Mouse (Mus musculus): ENCODE results near the gene Utp18.

Utp18 gene

GRCm38 (mm10) chr11:93829971-93830370 lies 55.6 kb downstream of the Utp18 start:
- in situ Hi-C loops (cut with MboI; ENCODE audit: unreplicated experiment in 2 of 2) = no loop called here

- in situ Hi-C loops (cut with MboI; ENCODE audit: unreplicated experiment in 2 of 2) = no loop called here
Measured at GRCm38 (mm10) chr11:93829327-93829679, 56.3 kb downstream of the Utp18 start.

GRCm38 (mm10) chr11:93828619-93829326 lies 56.8 kb downstream of the Utp18 start:
- in situ Hi-C loops (cut with MboI; ENCODE audit: unreplicated experiment in 2 of 2) = no loop called here

- in situ Hi-C loops (cut with MboI; ENCODE audit: unreplicated experiment in 2 of 2) = loop anchor here in 1 of 2 experiments (25.0 kb wide), 2 partner anchors 685 to 1410 kb away; no protein-coding TSS in a partner anchor
Measured at GRCm38 (mm10) chr11:93822261-93822660, 63.3 kb downstream of the Utp18 start.

GRCm38 (mm10) chr11:93821533-93821932 lies 64.0 kb downstream of the Utp18 start:
- in situ Hi-C loops (cut with MboI; ENCODE audit: unreplicated experiment in 2 of 2) = loop anchor here in 1 of 2 experiments (25.0 kb wide), 2 partner anchors 684 to 1409 kb away; no protein-coding TSS in a partner anchor

GRCm38 (mm10) chr11:93817966-93818738 lies 67.4 kb downstream of the Utp18 start:
- in situ Hi-C loops (cut with MboI; ENCODE audit: unreplicated experiment in 2 of 2) = loop anchor here in 1 of 2 experiments (25.0 kb wide), 2 partner anchors 681 to 1406 kb away; no protein-coding TSS in a partner anchor

GRCm38 (mm10) chr11:93812955-93813354 lies 72.6 kb downstream of the Utp18 start:
- in situ Hi-C loops (cut with MboI; ENCODE audit: unreplicated experiment in 2 of 2) = loop anchor here in 1 of 2 experiments (25.0 kb wide), 2 partner anchors 676 to 1401 kb away; no protein-coding TSS in a partner anchor

GRCm38 (mm10) chr11:93812125-93812868 lies 73.3 kb downstream of the Utp18 start:
- in situ Hi-C loops (cut with MboI; ENCODE audit: unreplicated experiment in 2 of 2) = loop anchor here in 1 of 2 experiments (25.0 kb wide), 2 partner anchors 675 to 1400 kb away; no protein-coding TSS in a partner anchor
